Comparison of ENCODE assay signal across 28 mouse cellular contexts in genomic region chr3:99573335-99573976, GRCm38 (mm10).
A peak's percentile ranks its signal among the peaks of the same experiment; 100 is the strongest.
DNase-seq lines count a peak whose midpoint lies in the region; ATAC-seq lines count a peak whose summit lies in the region.
"Had no signal": no experiment of that assay in that cellular context is flagged by ENCODE, and none has a peak within 500 bp of the region (broad histone marks: within the 10 kb centered on the region; RNA-seq: fewer than 3 reads in every experiment).

No protein-coding gene starts in this region.

- no peak overlapping the region for H3K4me3 ChIP-seq in kidney, embryonic 15.5 days (replicated peaks)
- no peak overlapping the region for H3K4me3 ChIP-seq in kidney, embryonic 16.5 days (ENCODE audit: low read length)
- H3K4me3 ChIP-seq in limb, embryonic 11.5 days (ENCODE audit: low read depth, low read length): no peak overlapping the region
- H3K4me3 ChIP-seq in forebrain, embryonic 11.5 days (ENCODE audit: low read depth, low read length): no peak overlapping the region
- H3K4me3 ChIP-seq: embryonic facial prominence, embryonic 12.5 days; forebrain, embryonic 10.5 days; heart, embryonic 13.5 days; hindbrain, embryonic 15.5 days; intestine, embryonic 15.5 days; liver, embryonic 15.5 days; midbrain, embryonic 10.5 days had no signal

- no peak overlapping the region for H3K4me2 ChIP-seq in kidney, embryonic 15.5 days
- H3K4me2 ChIP-seq in kidney, embryonic 16.5 days (replicated peaks; ENCODE audit: low read depth, low read length): no peak overlapping the region
- H3K4me2 ChIP-seq in limb, embryonic 11.5 days (ENCODE audit: low read depth, severe bottlenecking): no peak overlapping the region
- no peak overlapping the region for H3K4me2 ChIP-seq in forebrain, embryonic 11.5 days (ENCODE audit: low read depth, low read length, severe bottlenecking)
- H3K4me2 ChIP-seq: embryonic facial prominence, embryonic 12.5 days; heart, embryonic 13.5 days; hindbrain, embryonic 15.5 days; intestine, embryonic 15.5 days; liver, embryonic 15.5 days; lung, embryonic 14.5 days had no signal

- no peak overlapping the region for H3K9ac ChIP-seq in kidney, embryonic 15.5 days
- H3K9ac ChIP-seq in kidney, embryonic 16.5 days (replicated peaks; ENCODE audit: low read length): no peak overlapping the region
- H3K9ac ChIP-seq in limb, embryonic 11.5 days (ENCODE audit: low read length): no peak overlapping the region
- no peak overlapping the region for H3K9ac ChIP-seq in forebrain, embryonic 11.5 days (ENCODE audit: low read length)
- H3K9ac ChIP-seq: embryonic facial prominence, embryonic 12.5 days; heart, embryonic 13.5 days; hindbrain, embryonic 15.5 days; intestine, embryonic 15.5 days; liver, embryonic 15.5 days; lung, embryonic 14.5 days had no signal

- H3K9me3 ChIP-seq in kidney, embryonic 15.5 days (replicated peaks): no peaks in the 10 kb centered on the region
- no peaks in the 10 kb centered on the region for H3K9me3 ChIP-seq in kidney, embryonic 16.5 days (ENCODE audit: low read length)
- no peaks in the 10 kb centered on the region for H3K9me3 ChIP-seq in limb, embryonic 11.5 days (ENCODE audit: control insufficient read depth, low read length)
- H3K9me3 ChIP-seq in forebrain, embryonic 11.5 days (ENCODE audit: control insufficient read depth, low read length): no peaks in the 10 kb centered on the region
- H3K9me3 ChIP-seq: embryonic facial prominence, embryonic 12.5 days; forebrain, embryonic 10.5 days; heart, embryonic 13.5 days; hindbrain, embryonic 15.5 days; intestine, embryonic 15.5 days; liver, embryonic 15.5 days; midbrain, embryonic 10.5 days had no signal

- DNase-seq in embryo, embryonic 10.5 days (ENCODE audit: low spot score): peak; percentile 14
- DNase-seq in embryo, embryonic 9.5 days (ENCODE audit: extremely low spot score): no peak
- DNase-seq in limb, embryonic 11.5 days (ENCODE audit: low spot score): peak; percentile 49
- DNase-seq in mesoderm, embryonic 11.5 days (ENCODE audit: low read depth, low spot score): peak; percentile 54
- no peak for DNase-seq in adrenal gland, adult 18-20 months (ENCODE audit: low spot score in 2 of 2)
- DNase-seq in forebrain, embryonic 11.5 days (ENCODE audit: low spot score): no peak
- DNase-seq: adrenal gland, postnatal 14 days; cerebellum, adult 11 months; cerebellum, adult 9-10 months; cerebellum, postnatal 36 days; gastrocnemius, postnatal 10 days; heart, postnatal 10 days; kidney, adult 9 months; lung, embryonic 14.5 days; lung, postnatal 14 days; right cerebral cortex, adult 18-20 months had no signal

- peak; percentile 62; the same call in 1 of the 2 replicates for ATAC-seq in kidney, embryonic 15.5 days (replicated peaks; ENCODE audit: low FRiP score)
- ATAC-seq in kidney, embryonic 16.5 days (ENCODE audit: low FRiP score, low TSS enrichment): no peak
- peak; percentile 93 for ATAC-seq in limb, embryonic 11.5 days (ENCODE audit: insufficient number of reproducible peaks, low FRiP score, low TSS enrichment, low read depth)
- no peak for ATAC-seq in forebrain, embryonic 11.5 days (replicated peaks; ENCODE audit: low FRiP score)
- ATAC-seq: forebrain, embryonic 16.5 days; intestine, embryonic 15.5 days; midbrain, embryonic 16.5 days had no signal

- H3K27ac ChIP-seq in kidney, embryonic 15.5 days: no peak overlapping the region
- no peak overlapping the region for H3K27ac ChIP-seq in kidney, embryonic 16.5 days (ENCODE audit: low read length)
- H3K27ac ChIP-seq in limb, embryonic 11.5 days (replicated peaks; ENCODE audit: low read depth, low read length): no peak overlapping the region
- H3K27ac ChIP-seq in forebrain, embryonic 11.5 days (ENCODE audit: low read depth, low read length): no peak overlapping the region
- H3K27ac ChIP-seq: embryonic facial prominence, embryonic 12.5 days; forebrain, embryonic 10.5 days; heart, embryonic 13.5 days; hindbrain, embryonic 15.5 days; intestine, embryonic 15.5 days; liver, embryonic 15.5 days; midbrain, embryonic 10.5 days had no signal

- H3K36me3 ChIP-seq in kidney, embryonic 15.5 days: no peaks in the 10 kb centered on the region
- H3K36me3 ChIP-seq in kidney, embryonic 16.5 days (ENCODE audit: insufficient read depth, low read length): no peaks in the 10 kb centered on the region
- no peaks in the 10 kb centered on the region for H3K36me3 ChIP-seq in limb, embryonic 11.5 days (ENCODE audit: control insufficient read depth, insufficient read depth, low read length)
- no peaks in the 10 kb centered on the region for H3K36me3 ChIP-seq in forebrain, embryonic 11.5 days (ENCODE audit: control insufficient read depth, insufficient read depth, low read length)
- H3K36me3 ChIP-seq: embryonic facial prominence, embryonic 12.5 days; forebrain, embryonic 10.5 days; heart, embryonic 13.5 days; hindbrain, embryonic 15.5 days; intestine, embryonic 15.5 days; liver, embryonic 15.5 days; midbrain, embryonic 10.5 days had no signal

- 32% methylated on average over 6 of the region's 6 CpGs for WGBS in kidney, embryonic 15.5 days
- 22% methylated on average over 6 of the region's 6 CpGs for WGBS in kidney, embryonic 16.5 days
- WGBS in limb, embryonic 11.5 days: 40% methylated on average over 6 of the region's 6 CpGs
- 85% methylated on average over 6 of the region's 6 CpGs for WGBS in forebrain, embryonic 11.5 days

- H3K27me3 ChIP-seq in kidney, embryonic 15.5 days: no peaks in the 10 kb centered on the region
- no peaks in the 10 kb centered on the region for H3K27me3 ChIP-seq in kidney, embryonic 16.5 days (ENCODE audit: insufficient read depth, low read length)
- H3K27me3 ChIP-seq in limb, embryonic 11.5 days (ENCODE audit: control insufficient read depth, insufficient read depth, low read length): no peaks in the 10 kb centered on the region
- H3K27me3 ChIP-seq in forebrain, embryonic 11.5 days (ENCODE audit: control insufficient read depth, insufficient read depth, low read length): no peaks in the 10 kb centered on the region
- H3K27me3 ChIP-seq: CH12.LX; embryonic facial prominence, embryonic 12.5 days; heart, embryonic 13.5 days; hindbrain, embryonic 15.5 days; intestine, embryonic 15.5 days; liver, embryonic 15.5 days had no signal

- H3K4me1 ChIP-seq in kidney, embryonic 15.5 days: no peaks in the 10 kb centered on the region
- H3K4me1 ChIP-seq in kidney, embryonic 16.5 days (ENCODE audit: insufficient read depth, low read length): no peaks in the 10 kb centered on the region
- peaks cover 4% of the 10 kb centered on the region; the same call in 1 of the 2 replicates for H3K4me1 ChIP-seq in limb, embryonic 11.5 days (ENCODE audit: control insufficient read depth, insufficient read depth, low read length)
- no peaks in the 10 kb centered on the region for H3K4me1 ChIP-seq in forebrain, embryonic 11.5 days (replicated peaks; ENCODE audit: control insufficient read depth, insufficient read depth, low read length)
- H3K4me1 ChIP-seq: embryonic facial prominence, embryonic 12.5 days; forebrain, embryonic 10.5 days; heart, embryonic 13.5 days; hindbrain, embryonic 15.5 days; intestine, embryonic 15.5 days; liver, embryonic 15.5 days; midbrain, embryonic 10.5 days had no signal

Comparison
In these comparisons a context has a peak if more than half of its experiments do, and no peak if none do; other contexts are left out.
1. DNase-seq: peak in embryo, embryonic 10.5 days (single experiment), limb, embryonic 11.5 days (single experiment) and mesoderm, embryonic 11.5 days (single experiment); none in embryo, embryonic 9.5 days (single experiment), adrenal gland, adult 18-20 months (0 of 2) and forebrain, embryonic 11.5 days (single experiment).
2. ATAC-seq: peak in kidney, embryonic 15.5 days (single experiment) and limb, embryonic 11.5 days (single experiment); none in kidney, embryonic 16.5 days (single experiment) and forebrain, embryonic 11.5 days (single experiment).